Mouse (Mus musculus) ES-E14 (cell line): ENCODE measurements around the gene Cers5.

ENCODE experiments used
- HCFC1 ChIP-seq: IDR thresholded peaks from 2 replicates; pipeline ENCODE4 v1.6.1; 2012; ENCODE audit warnings: low read length, inconsistent platforms, borderline replicate concordance; ENCODE audit not compliant: insufficient read depth
- MAFK ChIP-seq: IDR thresholded peaks from 2 replicates; pipeline ENCODE4 v1.6.1; 2014; ENCODE audit warnings: mild to moderate bottlenecking, low read depth, low read length, inconsistent platforms; ENCODE audit not compliant: insufficient read depth
- ZC3H11A ChIP-seq: IDR thresholded peaks from 2 replicates; pipeline ENCODE4 v1.6.1; 2012; ENCODE audit warnings: low read depth, mild to moderate bottlenecking, inconsistent platforms, low read length, borderline replicate concordance

DNA sequence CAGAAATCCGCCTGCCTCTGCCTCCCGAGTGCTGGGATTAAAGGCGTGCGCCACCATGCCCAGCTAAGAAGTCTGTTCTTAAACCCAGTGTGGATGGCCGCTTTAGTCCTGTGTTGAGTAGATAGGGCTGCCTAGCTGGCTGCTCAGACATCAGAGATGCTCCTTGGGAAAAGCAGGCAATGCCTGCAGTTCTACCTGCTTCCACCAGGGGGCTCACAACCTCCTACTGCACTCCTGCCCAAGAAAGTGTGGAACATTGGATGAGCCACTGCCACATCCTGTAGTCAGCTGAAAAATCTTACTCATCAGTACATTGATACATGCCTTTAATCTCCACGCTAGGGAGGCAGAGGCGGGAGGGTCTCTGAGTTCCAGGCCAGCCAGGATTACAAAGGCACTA, 57.8 kb downstream of the Cers5 start:
- TF ChIP-seq MAFK (no peak), ZC3H11A (peak; percentile 20; the same call in 1 of the 2 replicates), HCFC1 (no peak)
